Mouse (Mus musculus): ENCODE measurements around the gene Mid1.
"Not testable (repeated sequence)": the region's sequence is repeated elsewhere in the genome, so short reads cannot be mapped to it uniquely, and the experiment has no call there.

Gene Mid1

DNA sequence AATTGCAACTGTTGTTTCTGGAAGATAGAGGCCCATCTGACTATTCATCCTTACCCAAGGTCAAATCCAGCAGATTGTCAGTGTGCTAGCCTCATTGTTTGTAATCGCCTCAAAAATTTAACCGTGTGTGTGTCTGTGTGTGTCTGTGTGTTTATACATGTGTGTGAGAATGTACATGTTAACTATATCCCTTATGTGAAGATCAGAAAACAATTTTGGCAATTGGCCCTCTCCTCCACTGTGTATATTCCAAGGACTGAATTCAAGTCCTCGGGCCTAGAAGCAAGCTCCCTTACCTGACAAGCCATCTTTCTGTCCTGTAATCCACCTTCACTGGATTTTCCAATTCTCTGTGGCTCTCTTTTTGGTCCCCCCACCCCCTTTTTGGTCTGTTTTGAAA lies 288.8 kb downstream of the Mid1 start:
- not testable (repeated sequence) for DNase-seq

DNA sequence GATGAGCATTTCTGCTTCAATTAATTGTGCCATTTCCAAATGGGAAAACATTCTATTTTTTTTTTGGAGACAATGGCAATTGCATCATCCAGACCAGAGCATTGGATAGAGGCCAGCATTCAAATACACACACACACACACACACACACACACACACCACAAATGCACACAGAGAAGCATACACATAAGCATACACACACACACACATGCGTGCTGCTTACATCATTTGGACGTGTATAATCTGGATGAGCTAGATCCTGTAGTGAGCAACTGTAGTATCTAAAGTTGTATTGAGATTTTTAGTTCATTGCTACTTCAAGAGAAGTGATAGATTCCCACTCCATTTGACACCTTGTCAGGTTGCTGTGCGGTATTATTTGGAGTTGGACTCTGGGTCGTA lies 289.5 kb downstream of the Mid1 start:
- DNase-seq, result peak; percentile 24

DNA sequence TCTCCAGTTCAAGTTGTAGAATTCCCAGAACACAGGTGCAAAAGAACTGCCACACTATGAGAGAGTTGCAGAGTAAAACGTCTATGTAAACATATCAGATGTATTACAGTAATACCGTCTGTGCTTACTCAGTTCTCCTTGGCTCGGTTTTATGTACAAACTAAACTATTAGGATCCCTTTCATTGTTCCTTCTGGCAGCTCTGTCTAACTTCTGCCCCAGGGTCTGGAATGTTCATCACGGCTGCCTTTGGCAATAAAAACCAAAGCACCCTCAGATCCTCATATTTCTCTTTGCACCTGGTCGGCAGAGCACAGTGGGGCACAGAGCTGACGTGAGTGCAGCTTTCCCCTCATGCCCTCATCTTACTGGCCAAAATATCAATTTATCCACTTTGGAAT lies 290.0 kb downstream of the Mid1 start:
- not testable (repeated sequence) for DNase-seq

GRCm38 (mm10) chrX:169975681-169976131 lies 290.7 kb downstream of the Mid1 start:
- peak; percentile 32 for DNase-seq

- DNase-seq, result not testable (repeated sequence)
Measured at GRCm38 (mm10) chrX:169976340-169976739, 291.3 kb downstream of the Mid1 start.

DNA sequence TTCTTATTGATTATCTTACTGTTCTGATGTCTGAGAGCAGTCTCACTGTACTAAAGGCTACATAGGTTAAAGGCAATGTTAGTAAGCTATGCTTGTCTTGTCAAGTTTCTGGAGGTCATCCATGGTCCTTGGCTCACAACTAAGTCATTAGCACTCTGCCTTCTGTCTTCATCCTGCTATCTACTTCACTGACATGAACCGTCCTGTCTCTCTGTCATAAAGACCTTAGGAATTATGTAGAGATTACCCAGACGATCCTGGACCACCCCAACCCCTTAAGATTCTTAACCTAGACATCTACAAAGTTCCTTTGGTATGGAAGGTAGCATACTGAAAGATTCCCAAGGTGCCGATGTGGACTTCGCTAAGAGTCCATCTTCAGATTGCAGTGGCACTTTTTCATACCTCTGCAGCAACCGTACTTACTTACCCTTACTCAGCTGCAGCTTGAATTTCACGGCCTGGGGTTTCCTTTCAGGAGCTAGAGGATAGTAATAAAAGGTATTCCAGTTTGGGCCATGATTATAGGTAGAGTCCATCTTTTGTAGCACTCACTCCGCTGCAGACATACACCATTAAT lies 292.9 kb downstream of the Mid1 start:
- DNase-seq, result not testable (repeated sequence)

DNA sequence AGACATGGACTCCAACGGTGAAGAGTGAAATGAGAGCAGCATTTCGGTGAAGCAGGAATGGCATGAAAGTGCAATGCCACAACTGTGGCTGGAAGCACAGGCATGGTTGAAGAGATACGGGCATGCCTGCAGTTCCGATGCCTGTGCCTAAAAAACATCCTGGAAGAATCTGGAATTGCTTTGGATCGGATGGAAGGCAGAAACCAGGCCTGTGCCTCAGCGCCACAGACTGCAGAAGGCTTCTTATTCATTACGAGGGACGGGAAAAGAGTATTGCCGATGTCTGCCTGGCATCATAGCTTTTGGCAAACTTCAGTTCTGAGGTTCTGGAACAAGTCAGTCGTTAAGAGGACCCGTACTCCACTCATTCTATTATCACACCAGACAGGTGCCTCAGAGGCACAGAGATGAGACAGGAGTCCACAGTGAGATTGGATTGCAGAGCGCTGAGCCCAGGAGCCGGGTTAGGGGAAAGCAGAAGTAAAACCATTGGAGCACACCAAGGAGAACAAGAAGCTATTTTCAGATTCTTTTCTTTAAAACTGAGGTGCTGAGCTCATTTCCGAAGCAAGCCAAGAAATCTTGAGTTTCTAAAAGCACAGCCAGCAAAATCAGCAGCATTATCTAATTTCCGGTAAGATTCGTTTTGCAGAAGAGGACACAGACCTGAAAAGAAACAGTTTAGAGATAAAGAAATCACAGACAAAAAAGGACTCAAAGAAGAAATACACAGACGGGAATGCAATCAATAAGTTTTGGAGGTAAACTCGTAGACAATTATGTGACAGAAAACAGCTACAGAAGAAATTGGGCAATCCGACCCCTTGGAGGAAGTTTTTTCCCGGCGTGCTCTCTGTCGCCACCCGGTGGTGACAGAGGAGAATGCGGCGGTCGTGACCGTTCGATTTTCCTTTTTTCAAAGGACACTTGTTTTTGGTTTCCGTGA lies 293.7 kb downstream of the Mid1 start:
- peak; percentile 85 for DNase-seq

GRCm38 (mm10) chrX:169979461-169980202 lies 294.6 kb downstream of the Mid1 start:
- not testable (repeated sequence) for DNase-seq

- DNase-seq, result not testable (repeated sequence)
Measured at GRCm38 (mm10) chrX:169980203-169980556, 295.2 kb downstream of the Mid1 start.

DNA sequence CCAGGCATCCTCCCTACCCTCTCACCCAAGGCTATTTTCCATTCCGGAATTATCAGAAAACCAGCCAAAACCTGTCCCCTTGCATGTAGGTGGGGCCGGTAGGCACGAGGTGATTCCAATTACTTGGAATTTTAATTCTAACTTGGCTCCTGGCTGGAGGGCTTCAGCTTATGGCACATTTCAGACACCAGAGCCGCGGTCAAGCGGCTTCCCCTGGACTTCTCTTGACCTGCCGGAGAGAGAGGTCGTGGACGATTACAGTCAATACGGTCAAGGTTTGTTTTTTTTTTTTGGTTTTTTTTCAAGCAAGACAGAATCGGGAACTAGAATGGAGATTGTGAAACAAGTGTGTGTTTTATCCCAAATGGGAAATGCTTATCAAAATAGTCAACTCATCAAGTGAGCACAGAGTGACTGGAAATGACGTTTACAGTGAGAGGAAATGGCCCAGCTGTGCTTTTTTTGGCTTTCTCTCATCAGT lies 295.9 kb downstream of the Mid1 start:
- DNase-seq, result peak; percentile 37

DNA sequence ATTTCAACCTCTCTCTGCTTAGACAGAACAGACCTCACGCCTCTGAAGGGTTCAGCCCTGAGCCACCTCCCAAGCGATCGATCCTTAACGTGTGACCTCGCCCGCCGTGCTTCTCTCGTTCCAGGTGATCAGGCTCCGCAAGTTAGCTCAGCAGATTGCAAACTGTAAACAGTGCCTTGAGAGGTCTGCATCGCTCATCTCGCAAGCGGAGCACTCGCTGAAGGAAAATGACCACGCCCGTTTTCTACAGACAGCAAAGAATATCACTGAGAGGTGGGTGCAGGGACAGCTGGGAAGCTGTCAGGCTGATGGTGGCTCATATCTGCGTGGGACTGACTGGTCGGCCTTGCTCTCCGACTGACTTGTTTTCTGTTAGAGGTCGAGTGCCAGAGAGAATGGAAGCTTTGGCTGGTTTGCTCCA lies 296.8 kb downstream of the Mid1 start:
- DNase-seq, result peak; percentile 27

DNA sequence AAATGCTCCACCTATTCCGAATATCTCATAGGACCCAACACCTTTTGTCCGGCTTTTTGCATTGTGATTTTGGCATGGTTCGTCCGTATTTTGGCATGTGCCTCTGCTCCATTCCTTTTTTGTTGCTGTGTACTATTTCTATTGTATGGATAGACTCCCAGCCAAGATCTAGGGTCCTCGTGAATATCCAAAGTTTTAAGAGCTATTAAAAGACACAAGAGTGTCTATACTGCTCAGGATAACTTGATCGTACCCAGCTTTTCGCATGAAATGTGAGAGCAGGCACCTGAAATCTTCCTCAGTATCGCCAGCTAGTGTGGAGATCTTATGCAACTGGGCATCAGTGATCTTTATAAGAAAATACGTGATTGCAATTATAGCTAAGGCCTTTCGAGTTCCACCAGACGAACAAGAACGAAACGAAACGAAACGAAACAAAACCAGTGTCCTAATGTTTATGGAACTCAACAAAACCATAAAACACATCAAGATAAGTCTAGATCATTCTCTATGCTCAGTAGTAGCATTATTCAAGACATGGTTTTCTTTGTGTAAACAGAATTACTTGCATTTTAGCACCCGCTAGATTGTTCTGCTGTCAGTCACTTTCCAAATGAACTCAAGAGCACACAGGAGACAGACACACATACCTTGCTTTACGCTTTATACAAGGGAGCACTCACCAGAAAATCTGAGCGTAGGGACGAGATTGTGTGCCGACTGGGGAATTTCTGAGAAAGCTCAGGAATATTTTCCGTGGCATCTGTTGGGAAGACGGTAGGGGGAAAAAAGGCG lies 297.8 kb downstream of the Mid1 start:
- DNase-seq, result not testable (repeated sequence)

- peak; percentile 27 for DNase-seq
Measured at GRCm38 (mm10) chrX:169983401-169984165, 298.6 kb downstream of the Mid1 start.

- DNase-seq, result not testable (repeated sequence)
Measured at GRCm38 (mm10) chrX:169984331-169984730, 299.3 kb downstream of the Mid1 start.

DNA sequence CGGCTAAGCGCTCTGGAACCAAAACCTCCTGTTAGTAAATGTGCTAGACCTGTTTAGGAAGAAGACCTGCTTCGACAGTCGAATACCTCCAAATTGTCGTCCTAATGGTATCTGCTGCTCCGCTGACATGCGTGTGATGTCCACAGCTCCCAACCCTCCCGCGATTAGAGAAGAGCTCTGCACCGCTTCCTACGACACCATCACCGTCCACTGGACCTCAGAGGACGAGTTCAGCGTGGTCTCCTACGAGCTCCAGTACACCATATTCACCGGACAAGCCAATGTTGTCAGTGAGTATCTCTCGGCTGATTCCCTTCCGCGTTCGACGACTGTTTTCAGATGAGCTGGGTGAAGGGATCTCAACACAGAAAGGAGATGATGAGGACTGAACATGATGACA lies 299.9 kb downstream of the Mid1 start:
- DNase-seq, result peak; percentile 7

GRCm38 (mm10) chrX:169985796-169986195 lies 300.8 kb downstream of the Mid1 start:
- DNase-seq, result peak; percentile 16

GRCm38 (mm10) chrX:169986519-169987367 lies 301.7 kb downstream of the Mid1 start:
- DNase-seq, result peak; percentile 90

DNA sequence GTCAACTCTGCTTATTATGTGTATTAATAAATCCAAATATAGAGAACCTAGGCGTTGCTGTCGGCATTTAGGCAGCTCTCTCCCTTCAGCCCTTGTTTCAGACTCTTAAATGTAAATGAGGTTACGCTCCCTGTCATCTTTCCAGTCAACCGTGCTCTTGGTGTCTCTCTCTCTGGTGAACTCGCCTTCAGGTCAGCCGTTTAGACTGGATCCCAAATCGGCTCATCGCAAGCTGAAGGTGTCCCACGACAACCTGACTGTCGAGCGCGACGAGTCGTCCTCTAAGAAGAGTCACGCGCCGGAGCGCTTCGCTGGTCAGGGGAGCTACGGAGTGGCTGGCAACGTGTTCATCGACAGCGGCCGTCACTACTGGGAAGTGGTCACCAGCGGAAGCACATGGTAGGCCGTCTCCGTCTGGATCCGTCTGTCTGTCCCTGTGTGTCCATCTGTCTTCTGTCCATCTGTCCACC lies 302.4 kb downstream of the Mid1 start:
- DNase-seq, result peak; percentile 40

DNA sequence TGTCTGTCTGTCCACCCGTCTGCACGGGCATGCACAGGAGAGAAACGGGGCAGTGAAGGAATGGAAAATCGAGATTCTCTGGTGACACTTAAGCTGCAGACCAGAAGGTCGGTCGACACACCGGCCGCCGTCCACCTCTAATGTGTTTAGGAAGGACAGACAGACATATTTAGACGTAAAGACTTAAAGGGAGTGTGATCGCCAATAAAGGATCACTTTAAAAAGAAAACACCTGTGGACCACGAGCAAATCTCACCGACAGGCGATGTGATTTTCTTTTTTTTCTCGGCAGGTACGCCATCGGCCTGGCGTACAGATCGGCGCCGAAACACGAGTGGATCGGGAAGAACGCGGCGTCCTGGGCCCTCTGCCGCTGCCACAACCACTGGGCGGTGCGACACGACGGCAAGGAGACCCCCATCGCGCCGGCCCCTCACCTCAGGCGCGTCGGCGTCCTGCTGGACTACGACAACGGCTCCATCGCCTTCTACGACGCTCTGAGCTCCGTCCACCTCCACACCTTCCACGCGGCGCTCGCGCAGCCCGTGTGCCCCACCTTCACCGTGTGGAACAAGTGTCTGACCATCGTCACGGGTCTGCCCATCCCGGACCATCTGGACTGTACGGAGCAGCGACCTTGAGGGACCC lies 303.7 kb downstream of the Mid1 start:
- not testable (repeated sequence) for DNase-seq

DNA sequence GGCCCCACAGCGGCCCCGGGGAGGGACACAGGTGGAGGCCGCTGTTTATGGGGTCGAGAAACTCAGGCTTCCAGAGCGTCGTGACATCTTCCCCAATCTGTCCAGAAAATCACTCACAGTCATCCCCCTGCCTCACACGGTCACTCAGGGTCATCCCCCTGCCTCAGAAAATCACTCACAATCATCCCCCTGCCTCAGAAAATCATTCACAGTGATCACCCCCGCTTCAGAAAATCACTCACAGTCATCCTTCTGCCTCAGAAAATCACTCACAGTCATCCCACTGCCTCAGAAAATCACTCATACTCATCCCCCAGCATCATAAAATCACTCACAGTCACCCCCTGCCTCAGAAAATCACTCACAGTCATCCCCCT lies 304.2 kb downstream of the Mid1 start:
- DNase-seq, result peak; percentile 37
